Mouse (Mus musculus): Measurements from ENCODE around the gene Ctla4.

GRCm38 (mm10) chr1:60954759-60955158 lies 68.0 kb downstream of the Ctla4 start:
- TF ChIP-seq CTCF (IDR thresholded peaks at IDR 0.05; ENCODE audit: borderline replicate concordance, insufficient read depth, low read length) (no peak), POLR2A (IDR thresholded peaks at IDR 0.05; ENCODE audit: low read depth, low read length) (no peak)
